Mouse (Mus musculus) c-Kit-positive CD71-positive TER-119-positive erythroid progenitor cells, embryonic 14.5 days (primary cell): ENCODE measurements at regions not wholly inside any gene's neighbourhood (a gene's known extent, or its start where the extent isn't known, plus 50 kb on each side); places are given as distances from the start of the nearest gene placed in this dataset.

ENCODE experiments used
- DNase-seq: peaks from one replicate; pipeline ENCODE4 v3.0.0-alpha.2; 2013; ENCODE audit warnings: low spot score

DNA sequence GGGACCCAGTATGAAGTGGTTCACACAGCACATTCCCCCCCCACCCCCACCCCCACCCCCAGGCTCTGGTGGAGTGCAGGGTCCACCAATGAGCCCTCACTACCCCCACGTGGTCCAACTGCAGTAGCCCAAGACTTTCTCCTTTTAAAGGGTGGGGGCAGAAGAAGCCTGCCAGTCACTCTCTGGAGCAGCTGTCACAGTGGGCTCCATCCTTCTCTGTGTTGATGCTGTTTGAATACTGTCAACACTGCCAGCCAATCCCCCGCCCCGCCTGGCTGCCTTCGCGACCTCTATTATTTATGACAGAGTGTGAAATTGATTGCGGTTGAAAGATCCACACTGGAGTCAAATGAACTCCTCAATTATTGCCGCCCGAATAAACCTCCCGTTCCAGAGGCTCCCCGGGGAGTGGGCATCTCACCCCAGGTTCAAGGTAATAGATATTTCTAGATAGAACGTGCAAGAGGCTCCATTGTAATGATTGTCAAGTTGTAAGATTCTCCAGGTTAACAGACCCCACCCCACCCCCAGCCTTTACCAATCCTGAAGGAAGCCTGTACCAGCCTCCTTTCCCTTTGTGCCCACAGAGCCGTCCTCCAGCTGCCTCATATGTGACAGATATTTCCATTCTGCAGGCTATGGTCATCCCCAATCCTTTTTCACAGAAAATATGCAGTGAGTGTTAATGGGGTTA, 181.7 kb upstream of the Kdm8 start:
- no peak for DNase-seq

DNA sequence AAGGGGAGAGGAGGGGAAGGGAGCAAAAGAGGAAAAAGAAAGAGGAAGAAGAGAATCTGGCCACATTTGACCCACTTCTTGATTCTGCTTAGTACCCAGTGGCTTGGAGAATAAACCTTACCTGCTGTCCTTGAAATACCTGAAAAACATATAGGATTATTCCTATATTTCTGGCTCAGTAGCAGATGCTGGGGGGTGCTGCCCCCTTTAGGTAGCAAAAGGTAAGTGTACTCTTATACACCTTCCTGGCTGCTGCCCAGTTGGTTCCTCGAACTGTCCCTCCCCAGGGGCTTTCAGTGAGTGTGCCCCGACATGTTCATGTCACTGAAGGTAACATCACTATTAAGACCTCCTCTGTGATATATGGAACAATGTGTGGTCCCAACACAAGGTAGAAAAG, 180.7 kb upstream of the Kdm8 start:
- no peak for DNase-seq

DNA sequence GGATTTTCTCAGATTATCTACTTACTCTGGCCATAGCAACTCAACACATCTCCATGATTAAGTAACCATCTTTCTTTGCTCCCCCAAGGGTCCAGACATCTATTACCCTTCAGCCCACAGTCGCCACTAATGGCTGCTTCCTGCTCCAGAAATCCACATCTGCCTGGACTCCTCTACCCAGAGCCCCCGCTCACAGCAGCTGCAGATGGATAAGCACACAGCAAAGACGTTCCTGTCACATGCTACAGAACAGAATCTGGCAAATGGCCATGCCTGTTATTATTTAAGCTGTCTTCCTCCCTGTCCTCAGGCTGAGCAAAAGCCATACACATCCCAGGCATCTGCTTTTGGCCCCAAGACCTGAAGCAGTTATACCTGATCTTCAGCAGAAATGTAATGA, 173.8 kb upstream of the Kdm8 start:
- no peak for DNase-seq

DNA sequence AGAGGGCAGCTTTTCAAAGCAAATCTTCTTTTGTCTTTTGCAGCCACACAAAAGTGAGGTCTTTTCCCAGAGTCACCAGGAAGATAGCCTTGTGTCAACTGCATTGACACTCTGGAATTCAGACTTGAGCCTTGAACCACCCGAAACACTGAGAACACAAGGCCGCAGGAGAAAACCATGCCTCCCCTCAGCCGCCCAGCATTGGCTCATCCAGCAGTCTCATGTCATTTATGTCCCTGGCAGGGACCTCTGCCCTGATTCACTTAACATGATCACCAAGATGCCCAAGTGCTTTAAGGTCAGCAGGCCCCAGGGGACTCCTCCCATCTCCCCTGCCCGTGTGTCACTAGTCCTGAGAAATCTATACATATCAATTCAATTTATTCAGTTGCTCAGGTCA, 173.1 kb upstream of the Kdm8 start:
- no peak for DNase-seq

DNA sequence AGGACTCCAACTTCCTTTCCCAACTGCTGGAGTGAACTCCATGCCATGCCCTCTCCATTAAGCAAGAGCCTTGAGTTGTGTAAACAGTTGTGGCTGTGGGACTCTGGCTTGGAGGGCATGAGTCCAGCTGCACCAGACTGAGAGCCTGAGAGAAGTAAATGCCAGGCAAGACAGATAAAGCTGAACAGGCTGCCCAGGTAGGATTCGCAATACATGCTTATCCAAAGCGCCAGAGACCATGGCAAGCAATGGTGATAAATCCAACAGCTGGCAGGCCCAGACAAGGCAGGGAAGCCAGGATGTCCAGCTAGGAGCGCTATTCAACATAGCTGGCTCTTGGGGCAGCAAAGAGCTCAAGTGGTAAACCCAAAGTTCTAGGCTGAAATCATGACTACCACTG, 163.1 kb upstream of the Kdm8 start:
- DNase-seq = no peak

DNA sequence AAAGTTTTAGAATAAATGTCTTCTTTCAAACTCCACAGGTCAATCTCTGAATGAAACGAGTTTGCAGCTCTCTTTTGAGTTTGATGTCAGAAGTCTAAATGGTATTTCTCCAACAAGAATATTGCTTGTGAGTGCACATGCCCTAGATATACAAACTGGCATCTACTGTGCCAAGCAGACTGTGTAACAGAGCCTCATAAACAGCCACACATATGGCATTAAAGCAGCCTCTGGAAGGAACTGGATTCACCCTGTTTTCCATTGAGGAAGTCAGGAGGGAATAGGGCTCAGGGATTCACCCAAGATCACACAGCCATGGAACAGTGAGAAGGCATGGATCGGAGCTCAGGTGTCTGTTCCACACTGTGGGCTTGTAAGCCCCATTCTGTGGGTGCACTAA, 149.2 kb upstream of the Kdm8 start:
- no peak for DNase-seq

DNA sequence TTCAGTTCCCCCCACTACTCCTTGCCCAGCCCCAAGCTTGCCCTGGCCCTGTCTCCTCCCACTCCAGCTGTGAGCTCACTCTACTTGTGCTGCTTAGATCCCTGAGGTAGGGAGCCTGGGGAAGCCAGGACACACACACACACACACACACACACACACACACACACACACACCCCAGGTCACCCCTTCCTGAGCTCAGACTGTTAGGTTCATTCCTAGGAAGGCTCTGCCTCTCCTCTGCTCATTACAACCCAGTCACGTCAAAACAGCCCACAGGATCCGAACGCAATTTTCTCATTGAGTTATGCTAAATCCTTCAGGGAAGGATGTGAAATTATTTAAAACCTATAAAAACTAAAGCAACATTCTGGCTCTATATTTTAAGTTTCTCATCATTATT, 136.0 kb upstream of the Kdm8 start:
- no peak for DNase-seq

DNA sequence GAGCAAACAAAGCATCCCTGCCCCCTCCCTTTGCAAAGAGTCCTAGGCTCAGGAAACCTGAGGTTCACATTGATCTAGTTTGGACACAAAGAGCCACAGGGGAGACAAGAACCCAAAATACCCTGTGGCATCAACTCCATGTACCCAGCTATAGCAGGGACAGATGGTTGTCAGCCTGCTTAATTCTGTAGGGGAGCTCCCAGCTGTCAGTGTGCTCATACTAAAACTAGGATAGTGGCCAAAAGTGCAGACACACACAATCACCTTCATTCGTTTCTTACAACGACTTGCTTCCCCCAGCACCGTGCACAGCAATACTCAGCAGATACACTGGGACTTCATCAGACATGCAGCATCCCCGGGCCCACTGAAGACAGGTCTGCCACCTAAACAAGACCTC, 133.5 kb upstream of the Kdm8 start:
- DNase-seq = no peak

DNA sequence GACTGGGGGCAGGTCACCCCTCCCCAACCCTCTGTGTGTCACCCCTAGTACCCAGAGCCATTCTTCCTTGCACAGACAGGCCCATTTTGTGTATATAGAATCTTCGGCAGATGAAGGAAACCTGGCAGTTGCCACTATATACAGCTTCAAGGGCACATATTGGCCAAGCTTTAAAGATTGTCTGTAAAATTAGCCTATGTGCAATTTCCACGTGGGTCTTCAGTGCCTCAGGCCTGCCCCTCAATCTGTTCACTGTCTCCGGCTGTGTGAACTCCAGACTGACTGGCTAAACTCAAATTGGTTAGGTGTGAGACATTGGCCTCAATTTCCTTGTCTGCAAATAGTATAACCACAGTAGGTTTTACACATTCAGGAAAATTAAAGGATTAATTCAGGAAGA, 130.9 kb upstream of the Kdm8 start:
- no peak for DNase-seq

DNA sequence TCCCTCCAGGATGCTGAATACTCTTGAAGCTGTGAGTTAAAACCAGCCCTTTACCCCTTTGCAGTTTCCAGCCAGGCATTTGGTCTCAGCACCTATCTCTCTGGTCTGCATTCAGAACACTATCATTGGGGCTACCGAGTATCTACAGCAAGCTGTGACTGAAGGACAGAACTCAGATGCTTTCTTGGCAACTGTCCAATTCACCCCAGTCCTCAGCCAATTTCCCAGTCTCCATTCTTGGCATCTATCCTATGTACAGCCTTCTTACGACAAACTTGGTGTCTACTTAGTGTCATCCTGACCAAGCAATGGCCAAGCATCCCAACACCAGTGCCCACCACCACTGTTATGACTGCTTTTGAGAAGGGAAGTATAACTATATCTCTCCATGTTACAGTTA, 109.7 kb upstream of the Kdm8 start:
- no peak for DNase-seq

DNA sequence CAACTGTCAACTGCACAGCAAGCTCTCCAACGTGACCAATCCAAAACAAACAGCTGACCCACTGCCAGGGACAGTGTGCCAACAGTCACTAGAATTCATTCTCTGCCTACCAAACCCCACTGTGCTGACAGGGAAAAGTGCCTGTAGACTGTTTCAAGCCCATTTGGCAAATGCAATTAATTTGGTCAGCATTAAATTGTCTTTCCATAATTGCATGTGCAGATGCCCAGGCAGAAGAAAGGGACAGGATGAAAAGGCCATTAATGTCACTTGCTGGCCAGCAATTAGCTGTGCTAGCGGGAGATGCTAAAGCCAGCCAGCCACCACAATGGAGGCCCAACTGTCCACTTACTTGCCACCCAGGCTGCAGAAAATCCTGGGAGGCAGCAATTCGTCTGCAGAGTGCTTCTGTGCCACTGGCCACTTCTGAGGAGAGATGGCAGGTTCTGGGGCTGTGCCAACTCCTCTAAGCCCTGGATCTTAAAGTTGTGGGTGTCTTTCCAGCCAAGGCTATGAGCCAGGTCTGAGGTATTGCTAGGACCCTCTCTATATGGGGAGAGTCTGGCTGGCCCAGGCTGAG, 108.8 kb upstream of the Kdm8 start:
- no peak for DNase-seq

DNA sequence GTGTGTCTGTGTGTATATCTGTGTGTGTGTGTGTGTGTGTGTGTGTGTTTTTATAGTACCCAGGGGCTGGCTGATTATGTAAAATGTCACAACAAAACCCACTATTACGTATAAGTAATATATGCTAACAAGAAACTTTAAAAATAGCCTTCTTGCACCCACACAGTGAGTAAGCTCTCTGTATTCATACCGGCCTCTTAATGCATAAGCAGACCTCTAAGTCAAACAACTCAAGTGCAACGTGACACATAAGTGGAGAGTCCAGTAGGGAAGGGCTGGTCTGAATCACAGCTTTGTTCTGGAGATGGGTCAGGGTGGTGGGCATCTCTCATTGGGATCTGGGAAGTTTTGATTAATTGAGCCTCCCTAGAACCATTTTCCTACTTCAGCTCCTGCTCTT, 107.7 kb upstream of the Kdm8 start:
- no peak for DNase-seq

DNA sequence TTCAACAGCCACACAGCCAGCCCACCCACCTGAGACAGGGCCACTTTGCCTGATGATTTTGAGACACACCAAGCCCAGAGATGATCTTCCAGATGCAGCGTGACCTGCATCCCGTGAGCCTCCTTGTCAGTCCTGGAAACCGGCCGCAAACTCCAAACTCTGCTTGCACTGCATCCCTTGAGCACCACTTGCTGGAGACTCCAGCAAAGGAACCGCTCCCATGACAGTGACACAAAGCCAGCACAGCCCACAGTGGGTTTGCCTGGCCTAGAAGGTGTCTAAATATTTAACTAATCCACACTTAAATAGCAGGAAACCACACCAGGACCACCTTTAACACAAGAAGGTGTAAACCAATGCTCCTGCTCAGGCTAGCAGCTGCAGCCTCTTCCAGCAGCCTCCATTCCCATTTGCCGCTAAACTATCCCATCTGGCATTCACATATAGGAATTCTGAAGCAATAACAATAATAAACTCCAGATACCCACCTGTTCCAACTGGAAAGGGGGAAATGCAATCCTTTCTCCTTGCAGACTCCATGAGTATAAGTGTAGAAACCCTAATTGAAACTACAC, 106.2 kb upstream of the Kdm8 start:
- no peak for DNase-seq

DNA sequence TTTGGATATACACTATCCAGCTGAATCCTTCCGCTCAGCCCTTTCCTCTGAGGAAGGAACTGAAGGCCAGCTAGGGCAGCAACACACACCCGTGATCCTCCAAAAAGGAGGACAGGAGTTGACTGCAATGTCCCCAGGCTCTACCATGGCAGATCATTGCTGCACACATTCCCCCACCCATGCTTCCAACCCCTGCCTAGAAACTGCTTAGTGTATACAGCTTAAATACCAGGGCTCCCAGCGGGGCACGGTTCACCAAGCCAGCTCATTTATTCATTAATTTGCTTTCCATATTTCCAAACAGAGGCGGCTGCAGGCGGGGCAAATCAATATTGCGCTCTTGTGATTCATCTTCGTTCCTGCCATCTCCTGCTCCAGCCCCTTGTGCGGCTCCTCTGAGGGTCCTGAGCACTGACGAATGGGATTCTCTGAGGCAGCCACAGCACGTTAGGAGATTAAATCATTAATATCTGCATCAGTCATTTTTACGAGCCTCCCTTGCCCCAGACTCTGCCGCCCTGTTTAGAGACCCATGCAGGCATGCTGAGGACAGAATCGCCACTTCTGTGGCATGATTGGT, 104.1 kb upstream of the Kdm8 start:
- no peak for DNase-seq

DNA sequence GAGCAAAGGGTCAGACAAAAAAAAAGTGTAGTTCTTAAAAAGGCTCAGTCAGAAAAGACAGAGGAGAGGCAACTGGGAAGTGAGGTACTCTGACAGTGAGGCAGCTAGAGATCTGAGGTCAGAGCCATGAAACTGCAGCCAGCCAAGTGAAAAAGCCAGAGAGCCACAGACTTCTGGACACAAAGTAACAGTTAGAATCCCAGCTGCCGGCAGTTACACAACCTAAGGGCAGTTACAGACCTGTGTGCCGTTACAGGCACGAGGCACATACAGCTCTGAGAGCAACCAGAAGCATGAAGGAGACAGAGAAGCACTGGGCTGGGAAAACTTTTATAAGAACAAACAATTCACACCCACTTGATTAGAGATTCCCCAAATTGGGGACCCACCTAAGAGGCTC, 94.9 kb upstream of the Kdm8 start:
- no peak for DNase-seq

DNA sequence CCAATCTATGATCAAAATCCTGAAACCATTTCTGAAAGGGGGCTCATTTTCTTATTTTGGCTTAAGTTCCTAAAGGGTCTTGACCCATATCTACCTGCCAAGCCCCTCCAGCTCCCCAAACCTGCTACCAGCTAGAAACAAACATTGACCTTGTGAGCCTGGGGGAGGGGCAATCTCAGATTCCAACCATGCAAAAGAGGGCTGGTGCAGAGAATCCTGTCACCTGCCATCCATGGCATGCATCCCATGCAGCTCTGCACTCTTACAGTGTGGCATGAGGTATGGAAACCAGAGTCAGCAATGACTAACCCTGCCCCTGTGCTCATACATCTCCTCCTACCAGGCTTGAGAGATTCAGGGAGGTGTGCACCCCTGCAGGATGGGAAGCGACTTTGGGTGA, 90.3 kb upstream of the Kdm8 start:
- no peak for DNase-seq

DNA sequence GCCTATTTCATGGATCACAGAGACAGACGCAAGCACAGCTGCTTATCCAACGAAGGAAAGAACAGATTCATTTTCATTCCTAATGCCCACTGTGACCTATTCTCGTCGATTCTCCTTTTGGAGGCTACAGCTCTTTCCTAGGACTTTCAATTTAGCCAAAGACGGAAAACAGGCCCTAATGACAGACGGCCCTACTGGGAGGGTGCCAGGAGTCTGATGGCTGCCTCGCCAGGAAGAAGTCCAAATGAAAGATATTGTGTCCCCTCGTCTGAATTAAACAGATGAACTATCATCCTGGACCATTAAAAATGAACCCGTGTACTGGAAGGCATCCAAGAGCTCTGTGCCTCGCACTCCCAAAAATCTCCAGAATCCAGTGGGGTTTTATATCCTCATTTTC, 89.5 kb upstream of the Kdm8 start:
- no peak for DNase-seq

DNA sequence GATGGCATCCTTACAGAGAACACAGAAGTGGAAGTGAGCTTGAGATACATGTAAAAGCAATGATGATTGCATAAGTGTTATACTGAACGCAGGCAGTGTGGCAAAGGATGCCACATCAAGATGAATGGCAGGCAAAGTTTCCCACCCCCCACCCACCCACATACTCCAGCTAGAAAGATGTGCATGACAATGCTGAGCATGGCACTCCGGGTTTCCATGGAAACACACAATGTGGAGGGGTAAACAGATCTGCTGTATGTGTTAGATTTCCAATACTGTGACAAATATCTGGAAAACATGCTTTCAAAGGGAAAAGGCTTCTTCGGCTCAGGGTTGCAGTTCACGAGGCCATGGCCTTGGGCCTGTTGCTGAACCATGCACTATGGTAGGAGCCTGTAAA, 86.5 kb upstream of the Kdm8 start:
- no peak for DNase-seq

DNA sequence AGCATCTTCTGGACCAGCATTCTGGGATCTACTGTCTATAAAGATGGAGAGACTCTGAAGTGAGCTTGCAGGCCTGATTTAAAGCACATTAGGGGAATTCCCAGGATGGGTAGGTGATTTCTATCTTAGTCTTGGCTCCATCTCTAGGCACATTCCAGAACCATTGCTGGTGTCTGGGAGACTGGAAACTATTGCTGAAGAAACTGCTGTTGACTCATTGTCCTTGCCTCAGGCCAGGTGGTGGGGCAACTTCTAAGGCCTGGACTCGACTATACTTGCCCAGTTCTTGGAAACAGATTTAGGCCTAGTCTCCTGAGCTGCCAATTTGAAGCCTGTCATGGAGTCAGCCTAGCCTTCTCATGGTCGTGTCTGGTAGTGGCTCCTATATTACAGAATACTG, 61.5 kb upstream of the Kdm8 start:
- no peak for DNase-seq

DNA sequence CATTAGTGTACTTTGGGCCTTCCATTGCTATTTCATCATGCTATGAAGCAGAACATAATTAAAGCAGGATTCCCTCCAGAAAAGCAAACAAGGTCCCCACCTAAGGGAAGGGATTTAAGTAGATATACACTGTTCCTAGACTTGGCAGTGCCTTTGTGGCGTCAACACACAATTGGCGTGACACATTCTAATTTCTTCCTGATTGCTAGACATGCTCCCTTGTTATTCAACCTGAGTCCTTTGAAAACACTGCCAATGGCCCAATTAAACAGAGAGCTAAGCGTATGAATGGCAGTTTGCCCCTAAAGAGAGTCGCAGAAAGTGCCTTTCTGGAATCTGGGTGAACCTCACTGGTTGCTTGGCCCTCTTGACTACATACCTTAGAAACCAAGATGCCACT, 60.3 kb upstream of the Kdm8 start:
- no peak for DNase-seq

DNA sequence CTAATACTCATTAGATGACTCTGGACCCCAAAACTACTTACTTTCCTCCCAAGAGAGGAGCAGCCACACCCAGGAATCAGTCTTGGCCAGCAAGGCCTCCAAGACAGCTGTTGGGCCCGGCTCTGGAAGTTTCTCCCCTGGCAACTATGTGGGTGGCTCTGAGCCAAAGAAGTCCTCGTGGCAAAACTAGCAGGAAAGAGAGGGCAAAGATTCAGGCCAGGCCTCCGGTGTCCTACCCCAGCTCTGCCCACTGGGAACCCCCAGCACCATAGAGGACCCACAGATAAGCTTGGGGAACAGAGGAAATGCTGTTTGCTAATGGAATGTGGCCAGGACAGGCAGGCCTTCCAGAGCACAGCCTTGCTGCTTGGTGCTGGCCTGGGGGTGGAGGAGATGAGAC, 51.9 kb upstream of the Kdm8 start:
- DNase-seq = no peak

DNA sequence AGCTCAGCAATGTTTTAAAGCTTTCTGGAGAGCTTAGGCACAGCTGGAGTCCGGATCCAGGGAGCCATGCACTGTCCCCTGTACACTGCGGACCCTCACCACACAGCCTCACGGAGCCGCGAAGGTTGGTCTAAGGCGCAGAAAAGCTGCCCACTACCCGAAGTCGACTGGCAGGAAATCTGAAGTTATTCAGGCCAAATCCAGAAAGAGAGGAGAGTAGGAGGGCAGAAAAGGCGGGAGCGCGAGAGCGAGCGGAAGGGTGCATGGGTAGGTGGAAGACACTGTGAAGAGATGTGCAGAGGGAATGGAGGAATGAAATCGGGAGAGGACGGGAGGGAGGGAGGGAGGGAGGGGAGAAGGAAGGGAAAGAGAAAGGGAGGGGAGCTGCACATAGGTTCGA, 51.2 kb upstream of the Kdm8 start:
- DNase-seq = no peak

DNA sequence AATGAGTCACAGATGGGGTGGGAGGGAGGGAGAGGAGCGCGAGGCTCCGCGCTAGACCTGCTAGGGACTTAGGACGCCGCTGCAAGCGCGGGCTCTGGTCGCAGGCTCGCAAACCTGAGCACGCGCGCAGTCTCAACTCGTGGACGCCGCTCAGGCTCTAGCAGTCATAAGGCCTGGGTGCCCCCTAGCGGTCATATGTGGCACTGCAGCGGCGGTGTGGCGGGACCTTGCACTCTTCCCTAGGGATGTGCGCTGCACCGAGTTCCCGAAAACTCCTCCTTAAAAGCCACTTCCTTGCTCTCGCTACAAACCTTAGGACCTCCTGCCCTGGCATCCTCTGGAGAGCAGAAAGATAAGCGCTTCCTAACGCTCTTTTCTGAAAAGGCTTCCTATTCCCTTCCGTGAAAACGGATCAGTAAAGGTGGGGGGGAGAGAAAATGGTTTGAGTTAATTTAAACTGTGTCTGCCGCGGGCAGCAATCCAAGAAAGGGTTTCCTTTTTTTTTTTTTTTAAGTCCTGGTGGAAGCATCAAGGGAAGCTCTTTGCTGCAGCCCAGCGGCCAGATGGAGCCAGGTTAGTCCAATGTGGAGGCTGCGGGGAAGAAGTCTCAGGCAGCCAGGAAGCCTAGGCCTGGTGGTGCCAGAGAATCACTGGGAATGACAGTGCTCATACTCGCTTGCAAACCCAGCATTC, 50.7 kb upstream of the Kdm8 start:
- DNase-seq = peak; percentile 68
